Mouse (Mus musculus): ENCODE measurements around the gene Ccr7.

GRCm38 (mm10) chr11:99117907-99118306, 37.0 kb downstream of the Ccr7 start:
- TF ChIP-seq CHD2 (IDR thresholded peaks at IDR 0.05; ENCODE audit: low read depth, low read length) (no peak), MAFK (IDR thresholded peaks at IDR 0.05; ENCODE audit: insufficient read depth, low read depth, low read length) (no peak), ZNF384 (IDR thresholded peaks at IDR 0.05; ENCODE audit: low read depth, low read length) (no peak)
